Mouse (Mus musculus): Measurements from ENCODE around the gene Ppp2r5e. TPM values are rescaled to one million over a fixed set of nuclear protein-coding genes. Genes with fewer than 3 reads are reported as not detected.

Gene Ppp2r5e
- polyA plus RNA-seq, 1 experiment from 2014 or later: 19.6 TPM

DNA sequence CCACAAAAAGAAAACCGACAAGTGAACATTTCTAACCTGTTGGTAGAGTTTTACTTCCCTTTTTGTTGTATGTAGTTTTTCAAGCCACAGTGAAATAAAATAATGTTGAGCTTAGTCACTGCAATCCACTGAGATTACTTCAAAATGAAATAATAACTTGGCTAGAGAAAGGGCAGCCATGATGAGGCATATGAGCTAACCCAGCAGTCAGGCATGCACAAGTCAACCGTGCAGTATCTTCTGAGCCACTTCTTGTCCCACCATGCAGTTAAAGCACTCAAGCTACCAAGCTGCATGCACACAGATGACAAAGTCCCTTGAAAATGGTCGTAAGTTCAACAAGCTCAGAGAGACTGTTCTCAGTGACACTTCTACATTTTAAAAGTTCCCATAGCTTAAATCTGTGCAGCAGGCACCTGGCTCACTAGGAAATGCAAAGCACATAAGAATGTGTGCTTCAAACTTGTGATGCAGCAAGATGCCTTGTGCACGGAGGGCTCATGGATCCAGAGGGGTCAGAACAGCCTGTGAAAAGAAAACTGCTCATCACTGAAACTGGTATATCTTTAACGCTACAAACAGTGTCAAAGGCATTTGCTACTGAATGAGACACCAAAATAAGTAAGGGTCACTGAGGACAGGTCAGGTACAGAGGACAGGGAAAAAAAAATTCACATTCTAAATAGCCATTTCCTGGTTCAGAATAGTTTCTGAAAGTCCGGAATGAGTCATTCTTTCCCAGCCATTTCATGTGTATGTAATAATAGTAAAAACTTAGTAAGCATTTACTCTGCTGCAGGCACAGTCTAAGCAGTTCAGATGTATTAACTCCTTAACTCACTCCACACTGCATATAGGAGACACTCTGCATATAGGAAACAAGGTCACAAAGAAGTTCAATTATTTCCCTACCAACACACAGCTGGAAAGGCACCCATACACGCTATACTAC lies 66.9 kb downstream of the Ppp2r5e start:
- no peak overlapping the region for H3K4me3 ChIP-seq
- H3K4me2 ChIP-seq: no peak overlapping the region
- peaks cover 30% of the 10 kb centered on the region for H3K4me1 ChIP-seq (replicated peaks)
- WGBS: 82% methylated on average over 7 of the region's 7 CpGs
- ATAC-seq (ENCODE audit: low read depth): no peak
- H3K9me3 ChIP-seq: no peaks in the 10 kb centered on the region
- H3K27me3 ChIP-seq: no peaks in the 10 kb centered on the region
- H3K36me3 ChIP-seq: no peaks in the 10 kb centered on the region
- H3K27ac ChIP-seq (replicated peaks): no peak overlapping the region
- no peak overlapping the region for H3K9ac ChIP-seq

DNA sequence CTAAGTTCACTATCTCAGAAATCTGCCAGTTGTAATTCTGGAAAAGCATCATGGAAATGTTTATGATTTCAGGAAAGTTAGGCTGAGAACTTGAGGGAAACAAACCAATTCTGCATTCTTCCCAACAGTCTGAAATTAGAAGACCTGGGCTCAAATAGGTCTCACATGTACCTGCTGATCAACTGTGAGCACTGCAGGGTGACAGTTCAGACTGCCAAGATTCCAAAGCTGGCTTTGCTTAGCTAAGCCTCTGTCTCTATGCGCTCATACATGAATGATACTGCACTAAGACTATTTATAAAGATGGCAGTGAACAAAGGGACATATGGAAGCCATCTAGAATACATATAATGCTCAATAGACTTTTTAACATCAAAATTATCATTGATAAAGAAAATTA lies 67.7 kb downstream of the Ppp2r5e start:
- H3K4me1 ChIP-seq (replicated peaks): peaks cover 36% of the 10 kb centered on the region
- WGBS: 93% methylated on average over 1 of the region's 1 CpGs
- no peak overlapping the region for H3K4me2 ChIP-seq
- no peaks in the 10 kb centered on the region for H3K27me3 ChIP-seq
- no peaks in the 10 kb centered on the region for H3K9me3 ChIP-seq
- no peak for ATAC-seq (ENCODE audit: low read depth)
- H3K36me3 ChIP-seq: no peaks in the 10 kb centered on the region
- H3K9ac ChIP-seq: no peak overlapping the region
- no peak overlapping the region for H3K4me3 ChIP-seq
- H3K27ac ChIP-seq (replicated peaks): no peak overlapping the region

DNA sequence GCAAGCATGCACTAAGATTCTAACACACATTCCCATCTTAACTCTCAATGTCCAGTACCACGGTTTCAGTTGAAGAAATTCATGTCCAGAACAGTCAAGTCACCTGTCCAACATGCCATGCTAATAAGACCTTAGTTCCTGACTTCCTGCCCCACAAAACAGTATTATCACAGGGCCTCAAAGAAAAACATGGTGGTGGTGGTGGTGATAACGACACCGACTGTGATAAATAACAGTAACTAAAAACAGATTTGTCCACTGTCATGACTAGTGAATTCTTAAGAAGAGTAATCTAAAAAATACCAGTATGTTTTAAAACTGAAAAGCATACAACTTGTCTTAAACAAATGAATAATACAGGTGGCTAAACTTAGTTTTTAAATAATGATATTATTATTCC lies 71.8 kb downstream of the Ppp2r5e start:
- 82% methylated on average over 3 of the region's 3 CpGs for WGBS
- Histone ChIP-seq H3K9me3 (no peaks in the 10 kb centered on the region), H3K27ac (replicated peaks) (no peak overlapping the region), H3K36me3 (no peaks in the 10 kb centered on the region), H3K4me1 (replicated peaks) (peaks cover 19% of the 10 kb centered on the region), H3K4me2 (no peak overlapping the region), H3K4me3 (no peak overlapping the region), H3K27me3 (no peaks in the 10 kb centered on the region), H3K9ac (no peak overlapping the region)
- no peak for ATAC-seq (ENCODE audit: low read depth)

DNA sequence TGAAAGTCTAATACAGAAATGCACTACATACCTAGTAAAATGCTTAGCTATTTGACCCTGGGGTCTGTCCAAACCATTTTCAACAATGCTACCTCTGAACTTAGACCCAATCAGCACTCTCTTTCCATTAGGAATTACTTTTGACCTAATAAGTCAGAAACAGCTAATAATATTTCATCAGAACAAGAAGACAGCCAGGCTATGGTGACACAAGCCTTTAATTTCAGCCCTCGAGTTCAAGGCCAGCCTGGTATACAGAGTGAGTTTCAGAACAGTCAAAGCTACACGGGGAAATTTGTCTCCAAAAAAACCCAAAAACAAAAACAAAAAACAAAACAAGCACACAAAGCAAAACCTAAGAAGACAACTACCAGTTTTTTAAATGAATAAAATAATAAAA lies 73.1 kb downstream of the Ppp2r5e start:
- H3K36me3 ChIP-seq: no peaks in the 10 kb centered on the region
- no peak overlapping the region for H3K4me3 ChIP-seq
- WGBS: 91% methylated on average over 2 of the region's 2 CpGs
- no peak overlapping the region for H3K27ac ChIP-seq (replicated peaks)
- ATAC-seq (ENCODE audit: low read depth): no peak
- H3K4me1 ChIP-seq (replicated peaks): peaks cover 15% of the 10 kb centered on the region
- H3K27me3 ChIP-seq: no peaks in the 10 kb centered on the region
- H3K4me2 ChIP-seq: no peak overlapping the region
- H3K9me3 ChIP-seq: no peaks in the 10 kb centered on the region
- H3K9ac ChIP-seq: no peak overlapping the region

DNA sequence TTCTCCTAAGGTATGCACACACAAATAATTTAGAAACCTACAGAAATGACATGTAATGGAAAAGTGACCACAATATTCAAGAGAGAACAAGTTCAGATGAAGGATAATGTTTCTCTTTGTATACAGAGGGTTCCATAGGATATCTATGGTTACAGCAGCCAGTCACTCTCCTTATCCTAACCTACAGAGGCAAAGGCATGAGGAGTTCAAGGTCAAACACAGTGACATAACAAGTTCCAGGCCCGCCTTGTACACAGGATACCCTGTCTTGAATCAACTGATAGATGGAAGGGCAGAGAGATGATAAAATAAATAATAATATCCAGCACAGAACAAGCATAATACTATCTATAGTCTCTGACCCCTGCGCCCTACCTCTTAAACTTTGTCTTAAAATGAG lies 73.7 kb downstream of the Ppp2r5e start:
- Histone ChIP-seq H3K4me2 (no peak overlapping the region), H3K27ac (replicated peaks) (no peak overlapping the region), H3K4me1 (replicated peaks) (peaks cover 15% of the 10 kb centered on the region), H3K36me3 (no peaks in the 10 kb centered on the region), H3K9me3 (no peaks in the 10 kb centered on the region), H3K9ac (no peak overlapping the region), H3K27me3 (no peaks in the 10 kb centered on the region), H3K4me3 (no peak overlapping the region)
- no peak for ATAC-seq (ENCODE audit: low read depth)
- WGBS: 94% methylated on average over 2 of the region's 2 CpGs

DNA sequence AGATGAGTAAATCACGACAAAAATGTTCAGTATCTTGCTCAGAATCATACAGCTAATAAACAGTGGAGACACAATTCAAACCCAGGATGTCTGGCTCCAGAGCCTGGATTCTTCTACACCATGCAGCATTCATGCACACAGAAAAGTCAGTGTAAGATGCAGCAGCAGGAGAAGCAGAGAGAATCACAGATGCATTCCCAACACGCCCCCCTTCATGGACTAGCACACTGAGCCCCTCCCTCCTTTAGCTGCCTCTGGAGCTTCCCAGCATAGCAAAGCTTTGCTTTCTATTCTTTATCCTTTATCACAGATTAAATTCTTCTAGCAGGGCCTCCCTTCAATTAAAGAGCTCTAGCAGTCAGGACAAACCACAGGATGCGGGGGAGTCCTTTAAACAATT lies 75.7 kb downstream of the Ppp2r5e start:
- Histone ChIP-seq H3K27ac (replicated peaks) (peak overlapping the region; percentile 25), H3K4me2 (no peak overlapping the region), H3K36me3 (no peaks in the 10 kb centered on the region), H3K27me3 (no peaks in the 10 kb centered on the region), H3K9me3 (no peaks in the 10 kb centered on the region), H3K9ac (no peak overlapping the region), H3K4me3 (no peak overlapping the region), H3K4me1 (replicated peaks) (peaks cover 24% of the 10 kb centered on the region)
- 83% methylated on average over 3 of the region's 3 CpGs for WGBS
- ATAC-seq (ENCODE audit: low read depth): no peak

DNA sequence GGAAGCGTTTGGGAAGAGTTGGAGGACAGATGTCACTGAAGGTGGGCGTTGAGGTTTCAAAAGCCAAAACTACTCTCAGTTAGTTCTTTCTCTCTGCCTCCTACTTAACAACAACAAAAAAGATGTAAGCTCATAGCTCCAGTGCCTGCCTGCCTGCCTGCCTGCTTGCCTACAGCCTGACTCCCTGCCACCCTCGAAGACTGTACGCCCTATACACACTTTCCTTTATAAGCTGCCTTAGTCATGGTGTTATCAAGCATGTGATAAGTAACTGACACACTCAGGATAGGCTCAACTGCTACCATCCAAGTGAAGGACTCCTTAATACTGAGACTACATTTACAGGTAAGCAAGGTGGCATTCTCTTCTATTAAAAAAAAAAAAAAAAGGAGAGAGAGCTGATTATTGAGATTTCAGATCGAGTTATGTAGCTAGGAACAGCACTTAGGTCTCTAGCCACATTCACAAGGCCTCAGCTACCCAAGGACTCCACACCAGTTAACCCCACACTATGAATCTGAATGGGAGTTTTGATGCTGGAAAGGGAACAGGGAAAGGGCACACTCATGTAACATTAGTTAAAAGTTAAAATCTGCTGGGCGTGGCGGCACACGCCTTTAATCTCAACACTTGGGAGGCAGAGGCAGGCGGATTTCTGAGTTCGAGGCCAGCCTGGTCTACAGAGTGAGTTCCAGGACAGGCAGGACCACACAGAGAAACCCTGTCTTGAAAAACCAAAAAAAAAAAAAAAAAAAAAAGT lies 76.7 kb downstream of the Ppp2r5e start:
- H3K36me3 ChIP-seq: peaks cover 4% of the 10 kb centered on the region; the same call in 1 of the 2 replicates
- H3K9ac ChIP-seq: no peak overlapping the region
- no peak overlapping the region for H3K4me3 ChIP-seq
- no peaks in the 10 kb centered on the region for H3K9me3 ChIP-seq
- H3K27ac ChIP-seq (replicated peaks): no peak overlapping the region
- no peak for ATAC-seq (ENCODE audit: low read depth)
- 95% methylated on average over 10 of the region's 10 CpGs for WGBS
- no peaks in the 10 kb centered on the region for H3K27me3 ChIP-seq
- H3K4me2 ChIP-seq: no peak overlapping the region
- H3K4me1 ChIP-seq (replicated peaks): peaks cover 32% of the 10 kb centered on the region

DNA sequence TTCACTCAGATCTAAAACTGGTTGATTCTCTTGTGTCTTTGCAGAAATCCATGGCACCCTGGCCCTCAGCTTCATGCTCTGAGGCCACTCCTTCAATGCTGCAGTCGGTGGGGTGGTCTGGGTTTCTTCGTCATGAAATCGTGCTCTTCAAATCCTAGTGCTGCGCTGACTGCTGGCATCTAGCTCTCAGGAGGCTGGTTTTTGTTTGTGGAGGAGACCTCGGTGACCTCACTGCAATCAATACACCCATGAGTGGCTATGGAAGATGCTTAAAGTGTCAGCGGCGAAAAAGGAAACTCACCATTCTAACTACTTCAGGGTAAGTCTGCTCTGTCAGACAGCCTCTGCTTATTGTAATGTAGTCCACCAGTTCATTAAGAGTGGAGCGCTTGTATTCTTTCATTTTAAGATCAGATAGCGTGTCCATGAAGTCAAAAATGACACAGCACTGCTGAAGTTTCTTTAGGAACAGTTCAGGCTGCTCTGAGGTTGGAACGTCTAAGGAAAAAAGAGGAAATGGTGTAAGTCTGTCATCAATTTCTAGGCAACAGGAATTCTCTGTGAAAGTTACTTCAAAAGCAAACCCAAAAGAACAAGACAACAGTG lies 80.6 kb downstream of the Ppp2r5e start:
- Histone ChIP-seq H3K36me3 (peaks cover 11% of the 10 kb centered on the region; the same call in 1 of the 2 replicates), H3K9me3 (no peaks in the 10 kb centered on the region), H3K4me2 (no peak overlapping the region), H3K9ac (no peak overlapping the region), H3K27me3 (no peaks in the 10 kb centered on the region), H3K27ac (replicated peaks) (0 out of 2 replicates have a peak overlapping the region, but pooled peaks have one; percentile 0), H3K4me1 (replicated peaks) (peaks cover 20% of the 10 kb centered on the region), H3K4me3 (no peak overlapping the region)
- no peak for ATAC-seq (ENCODE audit: low read depth)
- 55% methylated on average over 10 of the region's 10 CpGs for WGBS

DNA sequence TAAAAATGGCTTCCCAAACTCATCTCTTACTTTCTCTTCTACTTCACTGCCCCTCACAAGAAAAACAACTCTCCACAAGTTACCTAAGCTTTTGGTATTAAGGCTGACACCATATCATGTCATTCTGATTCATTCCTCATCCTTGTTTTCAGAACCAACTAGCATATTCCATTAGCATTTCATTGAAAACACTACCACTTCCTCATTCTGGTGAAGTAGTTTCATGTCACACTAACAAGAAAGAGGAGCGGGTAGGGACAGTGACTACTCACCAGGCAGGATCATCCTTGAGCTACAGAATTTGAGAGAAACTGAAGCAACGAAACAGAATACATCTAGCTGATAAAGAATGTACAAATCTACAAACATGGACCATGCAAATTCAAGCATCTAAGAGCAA lies 84.5 kb downstream of the Ppp2r5e start:
- H3K4me2 ChIP-seq: no peak overlapping the region
- no peak overlapping the region for H3K27ac ChIP-seq (replicated peaks)
- no peak overlapping the region for H3K4me3 ChIP-seq
- no peak overlapping the region for H3K9ac ChIP-seq
- peaks cover 13% of the 10 kb centered on the region for H3K4me1 ChIP-seq (replicated peaks)
- no peaks in the 10 kb centered on the region for H3K27me3 ChIP-seq
- H3K36me3 ChIP-seq: peaks cover 11% of the 10 kb centered on the region; the same call in 1 of the 2 replicates
- 94% methylated on average over 2 of the region's 2 CpGs for WGBS
- H3K9me3 ChIP-seq: no peaks in the 10 kb centered on the region
- ATAC-seq (ENCODE audit: low read depth): no peak

DNA sequence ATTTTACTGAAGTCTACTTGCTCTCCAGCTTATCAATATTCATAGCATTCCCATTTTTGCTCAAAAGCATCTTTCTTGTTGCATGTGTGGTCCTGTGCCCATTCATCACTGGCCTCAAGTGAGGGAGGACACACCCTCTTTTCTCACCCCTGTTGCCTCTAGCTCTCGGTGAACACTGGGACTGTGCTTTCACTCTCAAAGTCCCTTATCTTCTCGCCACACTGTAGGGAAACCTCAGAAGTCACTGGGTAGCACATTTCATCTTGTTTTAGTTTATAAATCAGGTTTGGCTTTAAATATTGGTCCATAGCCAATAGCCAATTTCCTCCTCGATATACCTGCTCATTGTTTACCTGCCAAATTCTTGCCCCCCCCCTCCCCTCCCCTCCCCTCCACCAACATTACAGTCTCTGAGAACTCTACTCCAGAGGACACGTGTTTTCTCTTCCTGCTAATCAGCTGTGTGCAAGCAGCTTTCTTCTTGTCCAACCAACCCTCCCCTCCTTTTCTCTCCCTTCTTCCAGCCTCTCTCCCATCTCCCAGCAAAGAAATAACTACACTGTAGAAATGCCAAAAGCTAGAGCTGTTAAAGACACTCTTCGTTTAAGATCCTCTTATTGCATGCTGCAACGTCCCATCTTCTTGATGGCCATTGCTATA lies 90.9 kb downstream of the Ppp2r5e start:
- H3K4me1 ChIP-seq (replicated peaks): peaks cover 7% of the 10 kb centered on the region; the same call in 1 of the 2 replicates
- WGBS: 82% methylated on average over 6 of the region's 6 CpGs
- no peaks in the 10 kb centered on the region for H3K9me3 ChIP-seq
- H3K9ac ChIP-seq: no peak overlapping the region
- H3K4me2 ChIP-seq: no peak overlapping the region
- H3K4me3 ChIP-seq: no peak overlapping the region
- no peaks in the 10 kb centered on the region for H3K36me3 ChIP-seq
- H3K27ac ChIP-seq (replicated peaks): no peak overlapping the region
- no peaks in the 10 kb centered on the region for H3K27me3 ChIP-seq
- no peak for ATAC-seq (ENCODE audit: low read depth)

DNA sequence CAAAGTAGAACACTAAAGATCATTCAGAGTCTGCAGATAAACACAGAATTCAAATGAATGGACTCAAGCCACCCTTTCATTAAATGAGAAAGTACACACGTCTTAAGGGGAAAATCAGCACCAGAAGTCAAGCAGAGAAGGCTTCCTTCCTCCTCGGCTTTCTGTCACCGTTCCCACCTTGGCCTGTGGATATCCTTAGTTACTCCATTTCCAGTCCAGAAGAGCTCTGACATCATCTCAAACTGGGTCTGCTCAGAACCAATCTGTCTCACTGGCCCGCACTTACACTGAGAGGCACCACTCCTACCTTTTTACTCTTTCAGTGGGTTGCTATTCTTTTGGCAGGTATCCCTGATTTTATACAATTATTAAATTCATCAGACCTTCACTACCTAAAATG lies 93.4 kb downstream of the Ppp2r5e start:
- H3K36me3 ChIP-seq: no peaks in the 10 kb centered on the region
- H3K9me3 ChIP-seq: no peaks in the 10 kb centered on the region
- H3K4me1 ChIP-seq (replicated peaks): peaks cover 7% of the 10 kb centered on the region; the same call in 1 of the 2 replicates
- no peak overlapping the region for H3K4me3 ChIP-seq
- no peak overlapping the region for H3K27ac ChIP-seq (replicated peaks)
- 86% methylated on average over 4 of the region's 4 CpGs for WGBS
- no peak overlapping the region for H3K9ac ChIP-seq
- ATAC-seq (ENCODE audit: low read depth): no peak
- no peak overlapping the region for H3K4me2 ChIP-seq
- no peaks in the 10 kb centered on the region for H3K27me3 ChIP-seq
